Mouse (Mus musculus): Measurements from ENCODE around the gene 0610009B22Rik. TPM values are rescaled to one million over a fixed set of nuclear protein-coding genes. Genes with fewer than 3 reads are reported as not detected.

The 0610009B22Rik gene
- polyA plus RNA-seq, 1 experiment from 2014 or later, result 99.4 TPM

GRCm38 (mm10) chr11:51646245-51646644 lies 42.4 kb downstream of the 0610009B22Rik start:
- peaks cover 3% of the 10 kb centered on the region; the same call in 1 of the 2 replicates for H3K27me3 ChIP-seq
- no peaks in the 10 kb centered on the region for H3K9me3 ChIP-seq
- H3K36me3 ChIP-seq, result peaks cover 10% of the 10 kb centered on the region
- no peak overlapping the region for H3K9ac ChIP-seq
- H3K4me1 ChIP-seq, result peaks cover 52% of the 10 kb centered on the region
- no peak for ATAC-seq (ENCODE audit: borderline replicate concordance, extremely low read depth, low FRiP score, low TSS enrichment)
- peak overlapping the region; percentile 34 for H3K4me2 ChIP-seq
- H3K4me3 ChIP-seq, result no peak overlapping the region
- WGBS, result 70% methylated on average over 7 of the region's 7 CpGs
- peak overlapping the region; percentile 49 for H3K27ac ChIP-seq

- no peak overlapping the region for H3K4me2 ChIP-seq
- 50% methylated on average over 13 of the region's 13 CpGs for WGBS
- H3K4me3 ChIP-seq, result no peak overlapping the region
- H3K27me3 ChIP-seq, result peaks cover 3% of the 10 kb centered on the region; the same call in 1 of the 2 replicates
- H3K4me1 ChIP-seq, result peaks cover 58% of the 10 kb centered on the region
- peaks cover 10% of the 10 kb centered on the region for H3K36me3 ChIP-seq
- no peak for ATAC-seq (ENCODE audit: borderline replicate concordance, extremely low read depth, low FRiP score, low TSS enrichment)
- no peak overlapping the region for H3K9ac ChIP-seq
- peak overlapping the region; percentile 29; the same call in 1 of the 2 replicates for H3K27ac ChIP-seq
- H3K9me3 ChIP-seq, result no peaks in the 10 kb centered on the region
Measured at GRCm38 (mm10) chr11:51645293-51645692, 43.4 kb downstream of the 0610009B22Rik start.

- peaks cover 48% of the 10 kb centered on the region for H3K4me1 ChIP-seq
- H3K4me2 ChIP-seq, result no peak overlapping the region
- no peak overlapping the region for H3K9ac ChIP-seq
Measured at GRCm38 (mm10) chr11:51644217-51644616, 44.5 kb downstream of the 0610009B22Rik start.

GRCm38 (mm10) chr11:51643761-51644160 lies 44.9 kb downstream of the 0610009B22Rik start:
- H3K27ac ChIP-seq, result peak overlapping the region; percentile 22; the same call in 1 of the 2 replicates
- no peak for ATAC-seq (ENCODE audit: borderline replicate concordance, extremely low read depth, low FRiP score, low TSS enrichment)
- peaks cover 10% of the 10 kb centered on the region for H3K36me3 ChIP-seq
- no peaks in the 10 kb centered on the region for H3K9me3 ChIP-seq
- 46% methylated on average over 15 of the region's 15 CpGs for WGBS
- no peaks in the 10 kb centered on the region for H3K27me3 ChIP-seq
- H3K4me3 ChIP-seq, result no peak overlapping the region
- no peak overlapping the region for H3K4me2 ChIP-seq
- peaks cover 43% of the 10 kb centered on the region for H3K4me1 ChIP-seq
- no peak overlapping the region for H3K9ac ChIP-seq

More at GRCm38 (mm10) chr11:51644217-51644616, 44.5 kb downstream of the 0610009B22Rik start:
- peaks cover 10% of the 10 kb centered on the region for H3K36me3 ChIP-seq
- no peaks in the 10 kb centered on the region for H3K9me3 ChIP-seq
- no peak for ATAC-seq (ENCODE audit: borderline replicate concordance, extremely low read depth, low FRiP score, low TSS enrichment)
- H3K27ac ChIP-seq, result no peak overlapping the region
- 71% methylated on average over 16 of the region's 16 CpGs for WGBS
- no peak overlapping the region for H3K4me3 ChIP-seq
- peaks cover 3% of the 10 kb centered on the region; the same call in 1 of the 2 replicates for H3K27me3 ChIP-seq

GRCm38 (mm10) chr11:51643202-51643601 lies 45.5 kb downstream of the 0610009B22Rik start:
- Histone ChIP-seq H3K27me3 (no peaks in the 10 kb centered on the region), H3K9ac (no peak overlapping the region), H3K4me3 (no peak overlapping the region), H3K27ac (peak overlapping the region; percentile 22; the same call in 1 of the 2 replicates), H3K9me3 (no peaks in the 10 kb centered on the region), H3K4me2 (no peak overlapping the region), H3K36me3 (peaks cover 10% of the 10 kb centered on the region), H3K4me1 (peaks cover 38% of the 10 kb centered on the region)
- no peak for ATAC-seq (ENCODE audit: borderline replicate concordance, extremely low read depth, low FRiP score, low TSS enrichment)
- WGBS, result 68% methylated on average over 9 of the region's 9 CpGs

GRCm38 (mm10) chr11:51640748-51641147 lies 47.9 kb downstream of the 0610009B22Rik start:
- ATAC-seq (ENCODE audit: borderline replicate concordance, extremely low read depth, low FRiP score, low TSS enrichment), result no peak
- peaks cover 10% of the 10 kb centered on the region for H3K36me3 ChIP-seq
- no peak overlapping the region for H3K4me2 ChIP-seq
- H3K9me3 ChIP-seq, result no peaks in the 10 kb centered on the region
- no peak overlapping the region for H3K4me3 ChIP-seq
- no peak overlapping the region for H3K9ac ChIP-seq
- WGBS, result 64% methylated on average over 7 of the region's 7 CpGs
- H3K27me3 ChIP-seq, result no peaks in the 10 kb centered on the region
- no peak overlapping the region for H3K27ac ChIP-seq
- H3K4me1 ChIP-seq, result peaks cover 46% of the 10 kb centered on the region

GRCm38 (mm10) chr11:51638497-51638896 lies 50.2 kb downstream of the 0610009B22Rik start:
- Histone ChIP-seq H3K9me3 (no peaks in the 10 kb centered on the region), H3K27me3 (no peaks in the 10 kb centered on the region), H3K9ac (no peak overlapping the region), H3K27ac (peak overlapping the region; percentile 63), H3K4me1 (peaks cover 37% of the 10 kb centered on the region), H3K4me2 (peak overlapping the region; percentile 46), H3K36me3 (peaks cover 5% of the 10 kb centered on the region), H3K4me3 (no peak overlapping the region)
- 57% methylated on average over 5 of the region's 5 CpGs for WGBS
- ATAC-seq (ENCODE audit: borderline replicate concordance, extremely low read depth, low FRiP score, low TSS enrichment), result no peak

- Histone ChIP-seq H3K9me3 (no peaks in the 10 kb centered on the region), H3K4me3 (peak overlapping the region; percentile 8; the same call in 1 of the 2 replicates), H3K27me3 (no peaks in the 10 kb centered on the region), H3K27ac (peak overlapping the region; percentile 63), H3K36me3 (peaks cover 1% of the 10 kb centered on the region; the same call in 1 of the 2 replicates), H3K9ac (no peak overlapping the region), H3K4me1 (peaks cover 32% of the 10 kb centered on the region), H3K4me2 (peak overlapping the region; percentile 46)
- 4% methylated on average over 17 of the region's 17 CpGs for WGBS
- 0 out of 2 replicates have a peak, but pooled peaks have one; percentile 7 for ATAC-seq (ENCODE audit: borderline replicate concordance, extremely low read depth, low FRiP score, low TSS enrichment)
Measured at GRCm38 (mm10) chr11:51637971-51638414, 50.7 kb downstream of the 0610009B22Rik start.

- Histone ChIP-seq H3K4me1 (peaks cover 36% of the 10 kb centered on the region), H3K36me3 (no peaks in the 10 kb centered on the region), H3K27ac (peak overlapping the region; percentile 88), H3K4me2 (peak overlapping the region; percentile 89), H3K4me3 (peak overlapping the region; percentile 73), H3K9ac (peak overlapping the region; percentile 73), H3K27me3 (no peaks in the 10 kb centered on the region), H3K9me3 (no peaks in the 10 kb centered on the region)
- no peak for ATAC-seq (ENCODE audit: borderline replicate concordance, extremely low read depth, low FRiP score, low TSS enrichment)
- WGBS, result 5% methylated on average over 6 of the region's 6 CpGs
Measured at GRCm38 (mm10) chr11:51636323-51636684, 52.4 kb downstream of the 0610009B22Rik start.

GRCm38 (mm10) chr11:51635525-51636322 lies 53.0 kb downstream of the 0610009B22Rik start, which contains the start of gene Rmnd5b:
TSS of gene Rmnd5b (minus strand) at chr11:51635896.
- H3K27ac ChIP-seq, result peak within 1 kb of the TSS; percentile 88
- H3K4me1 ChIP-seq, result peaks cover 32% of the 10 kb centered on the region
- under 1% methylated on average over 61 of the region's 61 CpGs for WGBS
- H3K27me3 ChIP-seq, result no peaks in the 10 kb centered on the region
- no peaks in the 10 kb centered on the region for H3K9me3 ChIP-seq
- H3K4me2 ChIP-seq, result peak within 1 kb of the TSS; percentile 89
- H3K9ac ChIP-seq, result peak within 1 kb of the TSS; percentile 73
- ATAC-seq (ENCODE audit: borderline replicate concordance, extremely low read depth, low FRiP score, low TSS enrichment), result peak; percentile 73
- peak within 1 kb of the TSS; percentile 73 for H3K4me3 ChIP-seq
- no peaks in the 10 kb centered on the region for H3K36me3 ChIP-seq

All from lung, embryonic 15.5 days (tissue).